Mouse (Mus musculus): ENCODE results near the gene Ndufs7. TPM values are rescaled to one million over a fixed set of nuclear protein-coding genes. Genes with fewer than 3 reads are reported as not detected.
A peak's percentile ranks its signal among the peaks of the same experiment; 100 is the strongest.
"Not testable (repeated sequence)": the region's sequence is repeated elsewhere in the genome, so short reads cannot be mapped to it uniquely, and the experiment has no call there.

Gene Ndufs7
- polyA plus RNA-seq, 1 experiment from 2014 or later = 319 TPM

- WGBS = 16% methylated on average over 24 of the region's 24 CpGs
- H3K4me3 ChIP-seq (ENCODE audit: low read depth, low read length) = no peak overlapping the region
- H3K9me3 ChIP-seq (ENCODE audit: low read depth, low read length) = no peaks in the 10 kb centered on the region
- no peaks in the 10 kb centered on the region for H3K4me1 ChIP-seq (ENCODE audit: insufficient read depth)
- no peak overlapping the region for H3K27ac ChIP-seq (ENCODE audit: low read depth)
- no peak for TF ChIP-seq CTCF (IDR thresholded peaks at IDR 0.05; ENCODE audit: low read depth)
- ATAC-seq (ENCODE audit: insufficient read depth) (no peak), DNase-seq (peak; percentile 23)
- no peak overlapping the region for H3K9ac ChIP-seq
- H3K27me3 ChIP-seq (ENCODE audit: insufficient read depth, low read length) = no peaks in the 10 kb centered on the region
- H3K4me2 ChIP-seq = peak overlapping the region; percentile 18; the same call in 1 of the 2 replicates
- H3K36me3 ChIP-seq (ENCODE audit: insufficient read depth) = no peaks in the 10 kb centered on the region
Measured at GRCm38 (mm10) chr10:80208841-80209371, 40.0 kb upstream of the Ndufs7 start.

DNA sequence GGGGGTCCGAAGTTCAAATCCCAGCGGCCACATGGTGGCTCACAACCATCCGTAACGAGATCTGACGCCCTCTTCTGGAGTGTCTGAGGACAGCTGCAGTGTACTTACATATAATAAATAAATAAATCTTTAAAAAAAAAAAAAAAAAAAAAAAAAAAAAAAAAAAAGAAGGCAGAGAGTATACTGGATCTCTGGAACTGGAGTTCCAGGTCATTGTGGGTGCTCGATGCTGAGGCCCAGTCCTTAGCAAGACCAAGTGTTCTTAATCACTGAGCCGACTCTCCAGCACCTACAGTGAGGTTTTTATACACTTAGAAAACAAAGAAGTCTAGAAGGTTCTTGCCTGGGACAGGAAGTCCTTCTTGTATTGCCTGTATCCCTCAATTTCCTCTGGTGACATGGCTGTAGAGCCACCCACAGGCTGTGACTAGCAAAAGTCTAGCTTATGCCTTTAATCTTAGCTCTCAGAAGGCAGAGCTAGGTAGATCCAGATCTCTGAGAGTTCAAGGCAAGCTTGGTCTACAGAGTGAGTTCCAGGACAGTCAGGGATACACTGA, 37.3 kb upstream of the Ndufs7 start:
- H3K4me2 ChIP-seq; H3K27me3 ChIP-seq (ENCODE audit: insufficient read depth, low read length); H3K4me1 ChIP-seq (ENCODE audit: insufficient read depth); H3K9me3 ChIP-seq (ENCODE audit: low read depth, low read length); H3K36me3 ChIP-seq (ENCODE audit: insufficient read depth); DNase-seq; ATAC-seq (ENCODE audit: insufficient read depth); H3K4me3 ChIP-seq (ENCODE audit: low read depth, low read length); H3K27ac ChIP-seq (ENCODE audit: low read depth); H3K9ac ChIP-seq: not testable (repeated sequence)
- 65% methylated on average over 7 of the region's 7 CpGs for WGBS

- 27% methylated on average over 16 of the region's 16 CpGs for WGBS
- no peak for DNase-seq
- Histone ChIP-seq H3K4me2 (no peak overlapping the region), H3K4me1 (ENCODE audit: insufficient read depth) (no peaks in the 10 kb centered on the region), H3K27me3 (ENCODE audit: insufficient read depth, low read length) (no peaks in the 10 kb centered on the region), H3K4me3 (ENCODE audit: low read depth, low read length) (no peak overlapping the region), H3K9me3 (ENCODE audit: low read depth, low read length) (no peaks in the 10 kb centered on the region), H3K36me3 (ENCODE audit: insufficient read depth) (no peaks in the 10 kb centered on the region), H3K27ac (ENCODE audit: low read depth) (no peak overlapping the region), H3K9ac (peak overlapping the region; percentile 18; the same call in 1 of the 2 replicates)
- no peak for TF ChIP-seq CTCF (IDR thresholded peaks at IDR 0.05; ENCODE audit: low read depth)
- ATAC-seq (ENCODE audit: insufficient read depth) = no peak
Measured at GRCm38 (mm10) chr10:80215048-80215772, 33.7 kb upstream of the Ndufs7 start.

DNA sequence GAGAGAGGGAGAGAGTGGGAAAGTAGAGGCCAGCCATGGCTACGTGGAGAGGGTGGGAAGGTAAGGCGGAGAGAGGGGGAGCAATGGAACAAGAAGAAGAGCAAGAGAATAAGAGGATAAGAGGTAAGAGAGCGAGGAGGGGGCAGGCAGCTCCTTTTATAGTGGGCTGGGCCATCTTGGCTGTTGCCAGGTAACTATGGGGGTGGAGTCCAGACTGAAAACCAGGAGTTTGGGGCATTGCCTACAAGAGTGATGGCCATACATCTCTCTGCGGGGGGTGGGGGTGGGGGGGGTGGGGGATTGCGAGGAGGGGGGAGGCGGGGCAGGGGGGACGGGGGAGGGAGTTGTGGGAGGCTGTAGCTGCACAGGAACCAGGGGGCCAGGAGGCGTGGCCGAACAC, 28.2 kb upstream of the Ndufs7 start:
- no peak for TF ChIP-seq CTCF (IDR thresholded peaks at IDR 0.05; ENCODE audit: low read depth)
- H3K27ac ChIP-seq (ENCODE audit: low read depth) = no peak overlapping the region
- peaks cover 3% of the 10 kb centered on the region for H3K4me1 ChIP-seq (ENCODE audit: insufficient read depth)
- H3K4me2 ChIP-seq = no peak overlapping the region
- 20% methylated on average over 9 of the region's 9 CpGs for whole genome bisulfite sequencing
- no peak for ATAC-seq (ENCODE audit: insufficient read depth)
- no peaks in the 10 kb centered on the region for H3K36me3 ChIP-seq (ENCODE audit: insufficient read depth)
- no peaks in the 10 kb centered on the region for H3K9me3 ChIP-seq (ENCODE audit: low read depth, low read length)
- DNase-seq = no peak
- H3K4me3 ChIP-seq (ENCODE audit: low read depth, low read length) = no peak overlapping the region
- H3K9ac ChIP-seq = no peak overlapping the region
- no peaks in the 10 kb centered on the region for H3K27me3 ChIP-seq (ENCODE audit: insufficient read depth, low read length)

- not testable (repeated sequence) for H3K4me2 ChIP-seq; ATAC-seq (ENCODE audit: insufficient read depth); H3K27ac ChIP-seq (ENCODE audit: low read depth); H3K36me3 ChIP-seq (ENCODE audit: insufficient read depth); DNase-seq; H3K9me3 ChIP-seq (ENCODE audit: low read depth, low read length); H3K9ac ChIP-seq; H3K4me3 ChIP-seq (ENCODE audit: low read depth, low read length); H3K27me3 ChIP-seq (ENCODE audit: insufficient read depth, low read length)
- peaks cover 16% of the 10 kb centered on the region for H3K4me1 ChIP-seq (ENCODE audit: insufficient read depth)
- WGBS = 94% methylated on average over 2 of the region's 2 CpGs
Measured at GRCm38 (mm10) chr10:80223137-80223536, 25.8 kb upstream of the Ndufs7 start.

DNA sequence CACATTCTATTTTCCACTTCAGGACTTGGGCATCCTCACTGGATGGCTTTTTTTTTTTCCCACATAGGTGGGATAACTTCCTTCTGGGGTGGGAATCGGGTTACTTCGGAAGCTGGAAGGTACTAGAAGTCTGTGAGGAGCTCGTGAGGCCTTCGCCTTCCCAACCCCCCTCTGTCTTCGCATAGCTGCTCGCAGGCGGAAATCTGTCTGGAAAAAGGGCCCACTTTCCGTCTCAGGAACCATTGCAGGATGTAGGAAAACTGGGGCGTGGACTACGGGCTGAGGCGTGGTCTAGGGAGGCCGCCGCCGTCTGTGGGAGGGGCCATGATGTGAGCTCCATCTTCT, 22.9 kb upstream of the Ndufs7 start:
- peaks cover 22% of the 10 kb centered on the region for H3K4me1 ChIP-seq (ENCODE audit: insufficient read depth)
- ATAC-seq (ENCODE audit: insufficient read depth) = 0 out of 2 replicates have a peak, but pooled peaks have one; percentile 3
- H3K9ac ChIP-seq = peak overlapping the region; percentile 63
- DNase-seq = no peak
- H3K27me3 ChIP-seq (ENCODE audit: insufficient read depth, low read length) = no peaks in the 10 kb centered on the region
- WGBS = 0% methylated on average over 14 of the region's 14 CpGs
- no peak for TF ChIP-seq CTCF (IDR thresholded peaks at IDR 0.05; ENCODE audit: low read depth)
- no peaks in the 10 kb centered on the region for H3K9me3 ChIP-seq (ENCODE audit: low read depth, low read length)
- H3K4me2 ChIP-seq = peak overlapping the region; percentile 97
- peak overlapping the region; percentile 88 for H3K4me3 ChIP-seq (ENCODE audit: low read depth, low read length)
- H3K36me3 ChIP-seq (ENCODE audit: insufficient read depth) = peaks cover 25% of the 10 kb centered on the region
- H3K27ac ChIP-seq (ENCODE audit: low read depth) = peak overlapping the region; percentile 91

DNA sequence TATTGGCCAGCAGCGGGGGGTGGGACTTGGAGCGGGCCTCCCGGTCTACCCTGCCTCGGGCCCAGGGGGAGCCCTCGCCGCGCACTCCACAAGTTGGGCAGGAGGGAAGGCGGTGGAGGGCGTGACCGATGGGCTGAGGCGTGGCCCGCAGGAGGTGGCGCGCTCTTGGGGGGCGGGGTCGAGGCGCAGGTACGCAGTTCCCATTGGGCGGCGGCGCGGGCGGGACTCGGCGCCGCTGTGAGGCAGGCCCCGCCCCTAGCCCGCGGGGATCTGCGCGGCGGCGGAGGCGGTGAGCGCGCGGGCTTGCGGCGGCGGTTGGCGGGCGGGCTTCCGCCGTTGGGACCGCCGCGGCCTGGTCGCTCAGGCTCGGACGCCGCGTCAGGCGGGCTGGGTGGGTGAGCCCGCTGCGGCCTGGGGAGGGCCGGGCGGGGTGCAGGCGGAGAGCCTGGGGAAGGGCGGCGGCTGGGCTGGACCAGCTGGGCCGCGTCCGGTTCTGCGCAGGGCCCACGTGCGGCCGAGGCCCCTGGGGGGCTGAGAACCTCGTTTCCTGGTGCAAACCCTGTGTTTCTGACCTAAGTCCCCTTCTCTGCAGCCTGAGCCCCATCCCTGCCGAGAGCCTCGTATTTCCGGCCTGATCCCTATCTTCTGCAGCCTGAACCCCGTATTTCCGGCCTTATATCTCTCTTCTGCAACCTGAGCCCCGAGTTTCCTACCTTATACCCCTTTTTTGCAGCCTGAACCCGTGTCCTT, 22.3 kb upstream of the Ndufs7 start, which contains the start of gene Mum1:
TSS of gene Mum1 (plus strand) at position 19 of the 750 bp plus-strand sequence.
- Histone ChIP-seq H3K4me2 (peak within 1 kb of the TSS; percentile 97), H3K36me3 (ENCODE audit: insufficient read depth) (peaks cover 30% of the 10 kb centered on the region), H3K4me3 (ENCODE audit: low read depth, low read length) (peak within 1 kb of the TSS; percentile 88), H3K27me3 (ENCODE audit: insufficient read depth, low read length) (no peaks in the 10 kb centered on the region), H3K9me3 (ENCODE audit: low read depth, low read length) (no peaks in the 10 kb centered on the region), H3K27ac (ENCODE audit: low read depth) (peak within 1 kb of the TSS; percentile 91), H3K4me1 (ENCODE audit: insufficient read depth) (peaks cover 22% of the 10 kb centered on the region), H3K9ac (peak within 1 kb of the TSS; percentile 91)
- ATAC-seq (ENCODE audit: insufficient read depth) (peak; percentile 99), DNase-seq (peak; percentile 99)
- TF ChIP-seq CTCF (IDR thresholded peaks at IDR 0.05; ENCODE audit: low read depth) = peak; percentile 77
- under 1% methylated on average over 72 of the region's 75 CpGs for WGBS

Measured in lung, embryonic 14.5 days (tissue).